Mouse (Mus musculus): ENCODE measurements at regions not wholly inside any gene's neighbourhood (a gene's known extent, or its start where the extent isn't known, plus 50 kb on each side); places are given as distances from the start of the nearest gene placed in this dataset.

DNA sequence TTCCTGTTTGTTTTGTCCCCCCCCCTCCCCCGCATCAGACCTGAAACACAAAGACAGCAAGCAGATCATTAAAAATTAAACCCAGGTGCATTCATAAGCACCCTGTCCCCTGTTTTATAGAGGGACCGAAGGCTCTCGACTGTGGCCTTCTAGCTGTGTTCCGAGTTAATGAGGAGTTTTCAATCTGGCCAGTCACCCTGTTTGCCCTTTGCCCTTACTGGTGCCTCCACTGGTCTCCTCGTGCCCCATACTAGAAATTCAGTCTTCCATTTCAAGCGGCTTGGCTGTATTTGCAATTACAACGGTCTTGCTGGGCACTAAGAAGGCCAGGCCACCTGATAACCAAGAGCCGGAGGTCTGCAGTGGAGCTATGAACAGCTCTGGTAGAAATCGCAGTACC lies 190.9 kb upstream of the Tbc1d5 start:
- TF ChIP-seq GATA1 (IDR thresholded peaks at IDR 0.05; ENCODE audit: borderline replicate concordance, low read length) (no peak), CTCF (IDR thresholded peaks at IDR 0.05; ENCODE audit: low read depth, low read length) (no peak), GATA2 (IDR thresholded peaks at IDR 0.05; ENCODE audit: borderline replicate concordance, low read depth, low read length) (no peak), POLR2AphosphoS5 (IDR thresholded peaks at IDR 0.05; ENCODE audit: insufficient replicate concordance, low read depth, low read length) (no peak), TAL1 (conservative IDR thresholded peaks at IDR 0.05; ENCODE audit: low read depth, low read length) (no peak)
